Mouse (Mus musculus) layer of hippocampus, postnatal 25 days (tissue): ENCODE results near the gene Tln1. TPM values are rescaled to one million over a fixed set of nuclear protein-coding genes. Genes with fewer than 3 reads are reported as not detected.
"Not testable (repeated sequence)": the region's sequence is repeated elsewhere in the genome, so short reads cannot be mapped to it uniquely, and the experiment has no call there.

Experiments
- DNase-seq, 2 experiments: peaks; one replicate each; pipeline ENCODE4 v3.0.0; 2022; ENCODE audit warnings: mixed read lengths in 2 of 2, low spot score in 1 of 2; ENCODE audit errors: extremely low spot score in 1 of 2
- total RNA-seq, 2 experiments: library from RNA; stranded (reverse); gene quantifications; 2 replicates each; pipeline ENCODE4 v1.2.3; 2021

Gene Tln1
- total RNA-seq, result 10 to 100 TPM; 40.9 to 47.3 TPM

DNA sequence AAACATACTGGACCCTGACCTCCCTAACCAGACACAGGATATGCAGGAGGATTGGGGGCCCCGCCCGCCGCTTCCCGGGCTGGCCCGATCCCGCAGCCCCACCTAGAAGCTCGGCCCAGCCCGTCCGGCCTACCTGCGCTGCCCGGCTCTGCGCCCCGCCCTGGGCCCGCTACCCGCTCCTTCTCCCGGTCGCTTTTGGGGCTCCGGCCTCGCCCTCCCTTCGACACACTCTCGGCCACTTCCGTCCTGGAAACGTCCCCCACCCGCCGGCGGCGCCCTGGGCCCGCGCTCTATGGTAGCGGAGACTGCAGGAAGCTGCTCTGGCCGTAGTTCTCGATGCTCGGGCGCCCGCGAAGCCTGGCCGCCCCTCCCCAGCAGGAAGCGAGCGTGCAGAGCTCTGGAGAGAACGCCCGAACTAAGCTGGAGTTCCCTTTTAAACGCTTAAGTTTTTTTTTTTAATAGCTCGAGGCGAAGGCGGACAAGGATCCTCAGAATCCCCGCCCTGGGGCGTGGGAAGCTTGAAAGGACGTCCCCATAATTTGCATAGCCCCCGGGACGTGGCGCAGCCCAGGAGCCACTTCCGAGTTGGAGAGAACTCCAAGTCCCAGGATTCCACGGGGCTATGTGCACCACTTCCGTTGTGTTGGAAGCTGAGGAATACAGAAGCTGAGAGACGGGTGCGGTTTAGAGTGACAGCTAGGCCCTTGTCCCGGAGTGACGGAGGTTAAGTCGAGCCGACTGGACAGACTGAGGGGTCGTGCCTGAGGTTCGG is at the start of gene Tln1, which contains the start of gene Creb3:
TSS of gene Tln1 (minus strand) at position 695 of the 772 bp plus-strand sequence.
TSS of gene Creb3 (plus strand) at position 336 of the 772 bp plus-strand sequence.
- peak; percentile 80 to 92 for DNase-seq

DNA sequence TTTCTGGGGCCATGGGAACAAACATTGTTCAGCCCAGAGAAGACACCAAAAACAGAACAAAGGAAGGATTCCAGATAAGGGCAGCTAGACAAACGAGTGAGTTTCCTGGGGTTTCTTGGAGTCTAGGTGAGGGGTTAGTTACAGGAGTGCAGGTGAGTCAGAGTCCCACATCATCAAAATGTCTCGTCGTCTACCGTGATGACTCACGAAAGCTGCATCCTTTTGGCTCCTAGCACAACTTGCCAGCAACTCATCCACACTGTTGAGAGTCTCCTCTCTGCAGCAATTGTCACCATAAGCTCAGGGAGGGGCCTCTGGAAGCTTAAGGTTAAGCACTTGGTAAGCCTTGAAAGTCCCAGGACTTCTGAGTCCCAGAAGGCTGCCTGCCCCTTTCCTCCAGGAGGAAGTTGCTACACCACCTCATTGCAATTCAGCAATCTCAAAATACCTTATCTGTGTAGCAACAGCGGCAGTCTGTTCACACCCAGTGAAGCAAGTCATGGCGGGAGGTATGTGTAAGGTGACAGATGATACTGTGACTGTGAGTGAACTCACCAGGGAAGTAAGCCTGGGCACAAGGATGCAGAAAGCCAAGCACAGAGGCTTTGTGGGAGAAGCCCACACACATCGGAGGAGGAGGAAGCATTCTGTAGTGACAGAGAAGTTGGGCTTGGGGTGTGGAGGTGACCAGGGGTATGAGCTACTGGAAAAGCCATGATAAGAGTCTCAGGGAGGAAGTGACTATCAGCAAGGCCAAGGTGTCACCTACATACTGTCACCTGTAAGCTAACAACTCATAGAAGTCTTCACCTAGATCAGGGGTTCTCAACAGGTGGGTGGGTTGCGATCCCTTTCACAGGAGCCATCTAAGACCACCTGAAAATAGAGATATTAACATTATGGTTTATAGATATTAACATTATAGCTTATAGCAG is 42.5 kb upstream of the Tln1 start:
- no peak for DNase-seq

DNA sequence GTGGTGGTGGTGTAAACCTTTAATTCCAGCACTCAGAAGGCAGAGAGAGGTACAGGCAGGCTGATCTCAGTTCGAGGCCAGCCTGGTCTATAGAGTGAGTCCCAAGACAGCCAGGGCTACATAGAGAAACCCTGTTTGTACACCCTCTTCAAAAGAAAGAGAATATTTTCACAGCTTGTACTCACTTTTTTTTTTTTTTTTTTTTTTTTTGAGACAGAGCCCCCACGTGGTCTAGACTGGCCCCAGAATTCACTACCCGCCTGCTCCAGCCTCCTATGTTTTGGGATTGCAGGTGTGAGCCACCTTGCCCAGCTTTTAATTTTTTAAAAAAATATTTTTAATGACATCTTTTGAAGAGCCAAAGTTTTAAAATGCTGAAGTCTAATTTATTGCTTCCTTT is 41.6 kb upstream of the Tln1 start:
- no peak for DNase-seq

DNA sequence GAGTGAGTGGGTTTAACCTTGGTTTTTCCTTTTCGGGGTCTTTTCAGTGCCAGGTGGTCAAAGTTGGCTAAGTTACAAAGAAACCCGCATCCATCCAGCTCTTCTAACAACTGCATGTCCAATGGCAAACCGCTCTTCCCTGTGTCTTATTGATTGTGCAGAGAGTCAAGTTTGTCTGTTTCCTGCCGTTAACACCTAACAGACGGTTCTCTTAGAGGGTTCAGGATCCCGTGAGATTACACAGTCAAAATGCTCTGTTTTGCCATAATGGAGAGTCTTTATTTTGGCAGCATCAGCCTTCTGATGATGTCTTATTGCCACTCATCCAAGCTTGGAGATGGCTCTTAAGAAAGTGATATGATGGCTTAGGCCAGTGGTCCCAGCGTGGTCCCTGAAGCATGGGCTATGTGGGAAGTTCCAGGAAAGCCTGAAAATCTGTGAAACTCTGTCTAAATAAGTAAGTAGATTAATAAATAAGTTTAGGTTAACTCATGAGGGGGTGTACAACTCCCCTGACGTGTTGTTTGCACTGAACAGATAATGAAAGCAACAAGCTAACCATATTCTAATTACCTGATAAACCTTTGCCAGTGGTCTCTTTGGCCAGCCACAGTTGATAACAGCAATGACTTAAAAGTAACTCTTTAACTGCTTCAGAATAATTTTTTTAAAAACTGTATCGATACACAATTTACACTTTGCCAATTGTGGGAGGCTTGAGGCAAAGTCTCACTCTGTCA is 37.9 kb upstream of the Tln1 start:
- DNase-seq, result no peak

DNA sequence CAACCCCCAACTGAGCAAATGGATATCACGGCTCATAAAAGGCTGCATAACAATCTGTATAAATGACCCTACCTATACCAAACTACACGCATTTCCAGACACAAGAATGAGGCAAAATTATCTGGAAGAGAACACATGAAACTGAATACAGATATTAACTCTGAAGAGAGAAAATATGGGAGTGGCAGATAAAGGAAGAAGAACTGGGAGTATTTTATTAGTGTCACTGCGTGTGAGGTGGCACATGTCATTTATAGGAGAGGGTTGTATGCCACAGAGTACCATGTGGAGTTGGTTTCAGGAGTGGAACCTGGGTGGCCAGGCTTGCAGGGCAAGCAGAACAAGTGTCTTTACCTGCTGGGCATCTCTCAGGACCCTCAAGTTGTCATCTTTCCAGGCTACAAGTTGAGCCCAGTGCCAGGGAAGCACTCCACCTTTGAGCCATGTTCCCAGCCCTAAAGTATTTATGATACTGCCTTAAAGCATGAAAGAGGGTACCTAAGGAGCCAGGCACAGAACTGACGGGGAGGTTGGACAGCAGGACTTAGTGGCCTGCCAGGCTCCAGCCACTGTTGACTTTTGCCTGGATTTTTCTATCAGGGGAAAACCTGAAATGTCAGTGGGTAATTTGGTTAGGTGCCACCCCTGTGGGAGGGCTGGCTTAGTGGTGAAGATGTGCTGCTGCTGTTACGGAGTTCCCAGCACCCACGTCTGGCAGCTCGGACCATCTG is 36.3 kb upstream of the Tln1 start:
- no peak for DNase-seq

DNA sequence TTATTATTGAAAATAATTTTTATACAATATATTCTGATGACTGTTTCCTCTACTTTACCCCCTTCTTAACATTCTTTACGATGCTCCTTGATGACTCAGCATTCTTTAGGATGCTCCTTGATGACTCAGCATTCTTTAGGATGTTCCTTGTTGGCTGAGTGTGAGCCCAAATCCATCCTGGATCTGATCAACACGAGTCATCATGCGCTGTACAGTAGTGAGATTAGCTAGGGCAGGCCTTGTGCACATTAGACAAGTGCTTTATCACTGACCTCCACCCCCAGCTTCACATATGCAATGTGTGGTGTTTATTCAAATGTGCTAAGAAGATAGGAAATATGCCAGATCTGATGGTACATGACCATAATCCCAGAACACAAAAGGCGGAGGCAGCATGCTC is 35.7 kb upstream of the Tln1 start:
- DNase-seq, result no peak

DNA sequence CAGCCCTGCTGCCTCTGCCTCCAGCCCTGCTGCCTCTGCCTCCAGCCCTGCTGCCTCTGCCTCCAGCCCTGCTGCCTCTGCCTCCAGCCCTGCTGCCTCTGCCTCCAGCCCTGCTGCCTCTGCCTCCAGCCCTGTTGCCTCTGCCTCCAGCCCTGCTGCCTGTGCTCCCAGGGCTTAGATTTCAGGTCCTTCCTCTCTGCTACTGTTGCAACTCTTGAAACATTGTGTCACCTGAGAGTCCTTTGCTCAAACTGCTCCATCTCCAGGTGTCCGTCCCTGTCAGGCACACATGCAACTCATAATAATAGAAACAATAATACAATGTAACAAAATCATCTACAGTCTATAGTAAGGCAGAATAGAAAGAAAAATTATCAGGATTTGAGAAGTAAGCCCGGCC is 34.1 kb upstream of the Tln1 start:
- DNase-seq, result not testable (repeated sequence)

DNA sequence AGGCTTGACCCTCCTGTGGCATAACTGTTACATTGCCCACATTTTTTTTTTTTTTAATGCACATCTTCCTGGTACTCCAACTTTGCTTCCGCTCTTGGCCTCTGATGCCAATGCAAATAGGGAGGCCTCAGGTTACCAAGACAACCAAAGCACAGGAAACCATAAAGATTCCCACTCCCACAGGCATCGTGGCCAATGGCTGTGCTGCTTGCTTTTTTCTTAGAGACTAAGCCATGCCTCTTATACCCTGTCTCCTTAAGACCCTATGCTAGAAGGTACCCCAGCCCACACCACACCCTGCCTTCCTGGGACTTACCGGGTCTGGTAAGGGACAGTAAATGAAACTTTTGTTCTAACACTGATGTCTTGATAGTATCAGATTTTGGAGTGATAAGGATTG is 31.0 kb upstream of the Tln1 start:
- DNase-seq, result no peak

DNA sequence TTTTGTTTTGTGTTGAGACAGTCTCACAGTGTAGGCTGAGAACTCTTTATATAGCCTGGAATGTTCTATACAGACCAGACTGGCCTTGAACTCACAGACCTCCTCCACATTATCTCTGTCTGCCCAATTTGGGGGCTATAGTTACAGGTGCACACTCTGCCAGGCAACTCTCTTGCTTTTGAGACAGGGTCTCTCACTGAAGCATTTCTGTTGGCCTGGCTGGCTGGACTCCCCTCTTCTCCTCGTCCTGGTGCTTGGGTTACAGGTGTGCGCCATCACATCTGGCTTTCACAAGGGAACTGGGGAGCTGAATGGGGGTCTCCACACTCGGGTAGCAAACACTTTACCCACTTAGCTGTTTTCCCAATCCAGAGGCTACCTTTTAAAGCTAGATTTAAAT is 29.5 kb upstream of the Tln1 start:
- no peak for DNase-seq

DNA sequence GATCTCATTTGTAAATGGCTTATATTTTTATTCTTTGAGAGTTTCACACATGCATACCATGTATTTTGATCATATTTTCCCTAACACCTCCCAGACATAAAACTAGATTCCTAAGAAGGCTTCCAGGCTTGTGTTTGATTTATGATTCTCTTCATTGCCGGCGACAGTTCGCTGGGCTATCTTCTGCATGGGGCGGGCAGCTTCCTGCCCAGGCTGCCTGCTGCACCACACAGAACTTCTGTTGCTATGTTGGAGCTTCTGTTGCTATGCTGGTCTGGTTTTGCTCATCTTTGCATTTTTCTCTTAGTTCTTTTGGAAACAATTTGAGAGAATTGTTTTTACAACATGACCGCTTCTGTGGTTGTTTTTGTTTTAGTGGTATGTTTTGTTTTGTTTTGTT is 29.1 kb upstream of the Tln1 start:
- DNase-seq, result no peak

DNA sequence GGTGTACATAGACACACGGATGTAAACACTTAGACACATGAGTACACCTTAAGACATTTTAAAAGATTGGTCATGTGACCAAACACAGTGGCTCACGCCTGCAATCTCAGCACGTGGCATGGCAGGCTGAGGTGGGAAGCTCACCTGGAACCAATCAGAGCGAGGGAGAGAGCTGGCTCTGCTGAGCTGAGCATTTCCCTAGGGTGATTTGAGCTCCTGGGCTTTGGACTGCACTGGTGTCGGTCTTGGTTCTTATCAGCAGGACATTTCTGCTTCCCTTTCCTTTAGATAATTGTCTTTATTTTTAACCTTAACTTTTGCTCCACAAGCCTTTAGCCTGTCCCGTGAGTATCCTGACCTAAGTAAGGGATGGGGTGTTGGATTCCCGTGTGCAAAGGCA is 25.2 kb upstream of the Tln1 start:
- DNase-seq, result no peak

DNA sequence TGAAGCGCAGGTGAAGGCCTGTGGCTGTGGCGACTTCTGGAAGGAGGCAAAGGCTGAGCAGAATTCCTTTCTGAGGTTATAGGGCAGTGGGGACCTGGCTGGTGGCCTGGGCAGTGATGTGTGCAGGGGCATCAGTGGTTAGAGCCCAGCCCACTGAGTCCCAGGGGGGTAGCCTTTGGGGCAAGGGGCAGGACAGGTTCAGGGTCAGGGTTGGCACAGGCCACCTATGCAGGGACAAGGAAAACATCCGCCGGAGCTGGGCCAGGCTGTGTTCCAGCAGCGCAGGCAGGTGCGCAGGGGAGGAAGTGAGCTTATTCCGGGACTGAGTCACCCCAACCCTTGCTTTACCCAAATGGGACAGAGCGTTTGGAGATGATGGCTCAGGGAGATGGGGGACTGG is 23.9 kb upstream of the Tln1 start:
- no peak for DNase-seq

DNA sequence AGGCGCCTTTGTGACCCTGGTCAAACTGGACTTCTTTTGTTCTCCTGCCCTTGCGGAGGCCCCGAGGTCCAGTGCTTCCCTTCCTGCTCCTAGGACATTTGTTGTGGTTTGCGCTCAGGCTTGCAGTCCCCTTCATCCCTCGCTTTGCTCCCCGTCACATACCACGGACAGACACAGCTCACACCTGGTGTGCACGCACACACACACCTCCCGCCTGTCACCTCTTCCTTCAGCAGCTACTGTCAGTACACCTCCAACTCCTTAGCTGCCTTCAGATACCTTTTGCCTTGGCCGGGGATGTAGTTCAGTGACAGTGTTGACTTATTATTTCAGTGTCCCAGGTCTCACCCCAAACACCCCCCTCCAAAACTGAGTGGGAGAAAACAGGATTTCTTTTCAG is 23.2 kb upstream of the Tln1 start:
- DNase-seq, result no peak

DNA sequence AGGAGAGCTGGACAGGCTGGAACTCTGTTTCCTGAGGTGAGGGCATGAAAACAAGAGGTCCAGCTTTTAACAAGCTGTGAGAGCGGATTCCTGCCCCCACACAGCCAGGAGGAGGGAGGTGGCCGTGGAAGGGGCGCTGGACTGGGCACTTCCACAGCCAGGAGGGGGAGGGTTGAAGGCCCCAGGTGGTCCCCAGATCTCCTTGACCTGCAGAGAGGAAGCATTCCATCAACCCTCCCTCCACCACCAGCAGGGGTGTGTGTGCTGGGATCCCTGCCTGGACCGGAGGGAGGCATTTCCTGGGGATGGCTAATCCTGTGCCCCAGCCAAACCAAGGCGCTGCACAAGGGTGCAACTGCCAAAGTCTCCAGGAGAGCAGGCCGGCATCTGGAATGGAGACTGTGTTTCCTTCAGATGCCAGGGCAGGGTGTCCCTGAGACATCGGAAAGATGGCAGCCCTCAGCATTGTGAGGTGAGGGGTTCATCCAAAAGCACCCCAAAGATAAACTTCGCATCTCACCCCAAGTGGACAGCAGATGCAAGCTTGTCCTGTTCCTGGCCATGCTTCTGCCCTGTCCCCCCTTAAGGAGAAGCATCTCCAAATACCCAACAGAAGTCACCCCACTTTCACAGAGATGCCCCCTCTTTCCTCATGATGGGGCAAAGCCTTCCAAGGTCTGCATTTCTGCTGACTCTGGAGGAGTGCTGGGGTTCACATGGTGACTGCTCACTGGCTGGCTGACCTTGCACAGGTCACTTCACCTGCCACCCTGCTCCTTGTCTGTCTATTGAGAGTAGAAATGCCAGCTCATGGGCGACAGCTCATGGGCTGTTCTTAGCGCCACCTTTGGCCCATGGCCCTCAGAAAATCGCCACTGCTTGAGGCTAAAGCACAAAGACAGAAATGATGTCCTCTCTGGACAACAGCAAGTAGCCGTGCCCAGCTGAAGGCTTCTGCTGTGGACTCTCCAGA is 22.2 kb upstream of the Tln1 start, which contains the start of gene Msmp:
TSS of gene Msmp (minus strand) at position 51 of the 973 bp plus-strand sequence.
- no peak for DNase-seq

DNA sequence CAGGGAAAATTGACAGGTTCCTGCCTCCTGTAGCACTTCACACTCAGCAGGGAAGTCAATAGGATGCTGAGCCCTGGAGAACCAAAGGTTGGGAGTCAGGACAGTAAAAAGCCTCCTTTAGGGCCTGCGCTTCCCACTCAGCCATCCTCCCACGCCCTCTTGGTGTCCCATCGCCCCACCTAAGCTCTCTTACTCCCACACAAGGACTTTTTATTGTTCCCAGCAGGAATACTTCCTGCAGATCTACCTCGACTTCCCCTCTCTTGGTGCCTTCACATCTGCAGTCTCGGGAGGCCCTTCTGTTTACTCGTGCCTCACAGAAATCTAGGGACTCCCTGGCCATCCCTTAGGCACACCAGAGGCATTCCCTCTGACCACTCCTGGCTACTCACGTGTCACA is 20.9 kb upstream of the Tln1 start:
- no peak for DNase-seq

DNA sequence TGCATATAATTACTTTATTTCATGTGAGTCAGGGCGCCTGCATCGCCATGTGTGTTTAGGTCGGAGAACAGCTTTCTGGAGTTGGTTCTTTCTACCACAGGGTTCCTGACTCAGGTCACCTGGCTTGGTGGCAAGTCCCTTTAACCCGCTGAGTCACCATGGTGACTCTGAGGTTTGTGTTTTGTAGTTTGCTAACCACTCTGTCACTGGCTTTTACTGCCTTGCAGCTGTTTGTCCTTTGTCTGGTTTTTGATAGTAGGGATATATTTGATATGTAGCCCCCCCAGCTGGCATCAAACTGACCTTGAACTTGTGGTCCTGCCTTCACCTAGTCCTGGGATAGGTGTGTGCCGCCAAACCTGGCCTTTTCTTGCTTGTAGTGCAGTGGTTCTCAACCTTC is 19.8 kb upstream of the Tln1 start:
- no peak for DNase-seq

DNA sequence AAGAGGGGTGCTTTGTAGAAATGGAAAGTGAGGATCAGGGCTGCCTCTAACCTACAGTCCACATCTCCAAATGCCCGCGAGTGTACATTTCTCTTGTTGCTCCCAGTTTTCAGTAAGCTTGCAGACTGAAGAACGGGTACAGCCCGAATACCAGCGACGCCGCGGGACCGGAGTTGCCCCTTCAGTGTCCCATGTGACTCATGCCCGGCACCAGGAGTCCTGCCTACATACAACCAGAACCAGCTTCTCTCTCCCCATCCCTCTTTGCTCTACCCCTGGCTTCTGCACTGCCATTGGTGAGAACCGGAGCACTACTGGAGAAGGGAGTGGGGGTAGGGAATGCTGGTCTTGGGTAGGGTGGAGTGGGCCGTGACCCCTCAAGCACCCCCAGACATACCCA is 18.9 kb upstream of the Tln1 start:
- DNase-seq, result no peak

DNA sequence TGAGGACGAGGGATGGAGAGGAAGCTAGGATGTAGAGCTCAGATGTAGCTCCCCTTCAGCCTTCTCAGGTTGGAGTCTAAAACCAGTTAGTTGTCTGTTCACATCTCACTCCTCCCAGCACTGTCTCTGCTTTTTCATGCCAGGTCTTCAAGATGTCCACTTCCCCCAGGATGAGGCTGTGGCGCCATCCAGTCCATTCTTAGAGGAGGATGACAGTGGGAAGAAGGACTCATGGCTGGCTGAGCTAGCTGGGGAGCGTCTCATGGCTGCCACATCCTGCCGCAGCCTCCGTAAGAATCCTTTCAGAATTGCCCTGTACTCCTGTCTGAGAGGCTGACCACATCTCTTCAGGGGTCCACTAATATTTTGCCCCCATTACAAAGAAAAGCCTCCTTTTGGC is 18.2 kb upstream of the Tln1 start:
- DNase-seq, result no peak

DNA sequence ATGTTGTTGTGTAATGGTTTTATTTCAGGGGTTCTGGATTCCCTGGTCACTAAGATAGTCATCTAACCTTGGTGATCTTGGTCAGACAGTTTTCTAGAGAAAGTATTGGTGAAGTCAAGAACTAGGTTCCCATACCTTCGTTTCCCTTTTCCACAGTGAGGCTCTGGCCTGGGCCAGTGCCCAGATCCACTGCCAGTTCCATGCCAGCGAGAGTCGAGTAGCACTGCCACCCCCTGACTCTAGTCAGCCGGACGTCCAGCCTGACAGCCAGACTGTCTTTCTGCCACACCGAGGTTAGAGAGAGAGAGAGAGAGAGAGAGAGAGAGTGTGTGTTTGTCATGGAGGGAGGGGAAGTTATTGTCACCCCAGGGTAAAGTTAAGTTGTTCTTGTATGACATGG is 17.2 kb upstream of the Tln1 start:
- no peak for DNase-seq
